Mouse (Mus musculus): ENCODE data around the gene Ppil6.

Ppil6 gene

DNA sequence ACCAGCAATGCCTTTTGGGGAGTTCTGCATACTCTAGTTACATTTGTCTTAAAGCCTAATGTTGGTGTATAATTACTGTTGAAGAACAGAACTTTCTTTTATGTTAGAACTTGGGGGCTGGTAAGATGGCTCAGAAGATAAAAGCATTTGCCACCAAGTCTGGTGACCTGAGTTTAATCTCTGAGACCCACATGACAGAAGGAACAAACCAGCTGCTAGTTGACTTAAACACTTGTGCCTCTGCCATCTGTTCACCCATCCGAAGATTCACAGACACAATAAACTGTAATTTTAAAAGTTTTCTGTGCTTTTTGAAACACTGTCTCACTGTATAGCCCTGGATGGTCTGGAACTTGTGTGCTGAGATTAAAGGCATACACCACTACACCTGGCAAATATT is 35.5 kb downstream of the Ppil6 start:
- no peak for DNase-seq (ENCODE audit: low spot score in 2 of 2)

DNA sequence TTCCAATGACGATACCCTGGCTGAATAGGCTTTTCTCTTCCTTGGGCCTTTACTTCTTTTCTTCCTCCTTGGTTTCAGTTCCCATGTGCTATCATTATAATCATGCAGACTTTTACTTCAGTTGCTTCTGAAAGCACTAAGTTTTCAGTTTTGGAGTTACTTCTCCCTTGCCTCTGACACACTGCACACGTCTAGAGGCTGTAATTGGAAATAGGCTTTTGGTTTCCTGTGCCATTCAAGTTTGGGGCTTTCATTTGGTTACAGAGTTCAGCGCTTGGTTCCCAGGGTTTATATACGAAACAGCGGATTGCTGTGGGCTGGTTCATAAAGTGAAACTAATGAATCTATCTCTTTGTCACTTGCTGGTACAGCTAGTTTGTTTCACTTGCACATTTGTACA is 39.7 kb downstream of the Ppil6 start:
- no peak for DNase-seq (ENCODE audit: low spot score in 2 of 2)

DNA sequence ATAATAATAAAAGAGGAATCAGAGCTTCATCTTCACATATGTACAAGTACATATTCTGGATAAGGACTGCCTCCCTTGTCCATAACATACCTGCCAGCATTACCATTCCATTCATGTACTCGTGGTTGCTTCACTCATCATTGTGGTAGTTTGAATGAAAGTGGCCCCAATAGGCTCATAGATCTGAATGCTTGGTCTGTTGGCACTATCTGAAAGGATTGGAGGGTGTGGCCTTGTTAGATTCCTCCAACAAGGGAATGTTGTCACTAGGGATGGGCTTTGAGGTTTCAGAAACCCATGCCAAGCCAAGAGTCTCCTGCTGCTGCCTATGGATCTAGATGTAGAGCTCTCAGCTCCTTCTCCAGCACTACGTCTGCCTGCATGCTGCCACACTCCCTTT is 45.8 kb downstream of the Ppil6 start:
- no peak for DNase-seq (ENCODE audit: low spot score in 2 of 2)

DNA sequence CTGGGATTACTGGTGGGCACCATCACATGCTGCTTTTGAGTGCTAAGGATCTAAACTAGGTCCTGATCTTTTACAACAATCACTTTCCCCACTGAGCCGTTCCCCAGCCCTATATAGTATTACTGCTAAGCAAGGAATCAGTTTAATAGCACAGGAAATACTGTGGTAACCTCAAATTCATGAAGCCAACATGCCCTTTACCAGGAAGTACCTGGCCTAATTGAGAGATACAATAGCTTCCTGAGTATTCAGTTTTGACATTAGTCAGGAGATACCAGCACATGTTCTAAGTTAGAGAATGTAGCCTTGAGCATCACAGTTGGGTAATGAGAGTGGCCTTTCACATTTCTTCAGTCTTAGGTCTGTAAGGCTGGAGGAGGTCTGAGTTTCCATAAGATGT is 46.5 kb downstream of the Ppil6 start:
- no peak for DNase-seq (ENCODE audit: low spot score in 2 of 2)

DNA sequence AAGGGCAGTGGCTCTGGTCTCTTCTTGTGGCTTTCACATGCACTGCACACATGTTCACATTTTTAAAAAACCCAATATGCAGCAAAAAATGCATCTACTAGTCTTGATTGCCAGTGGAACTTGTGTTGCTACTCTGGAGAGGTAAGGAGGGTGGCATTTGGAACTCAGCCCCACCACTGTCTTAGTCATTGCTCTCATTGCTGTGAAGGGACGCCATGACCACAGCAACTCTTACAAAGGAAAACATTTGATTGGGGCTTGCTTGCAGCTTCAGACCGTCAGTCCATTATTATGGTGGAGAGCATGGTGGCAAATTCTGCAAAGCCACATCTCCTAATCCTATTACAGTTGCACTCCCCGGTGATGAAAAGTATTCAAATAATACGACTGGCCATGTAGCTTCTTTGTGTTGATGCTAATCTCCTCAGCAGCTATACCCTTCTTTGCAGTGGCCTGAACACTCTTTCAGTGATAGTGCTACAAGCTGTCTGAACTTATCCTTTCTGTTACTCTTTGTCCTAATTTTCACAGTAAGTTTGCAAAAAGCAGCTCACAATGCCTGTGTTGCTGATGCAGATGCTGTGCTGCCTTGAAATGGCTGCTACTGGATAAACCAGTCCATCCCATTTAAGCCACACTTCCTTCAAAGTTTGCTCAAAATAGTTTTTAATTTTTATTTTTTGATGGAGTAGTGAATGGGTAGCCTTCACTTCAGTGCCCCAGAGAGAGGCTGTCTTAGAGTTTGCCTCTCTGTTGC is 47.2 kb downstream of the Ppil6 start:
- no peak for DNase-seq (ENCODE audit: low spot score in 2 of 2)

DNA sequence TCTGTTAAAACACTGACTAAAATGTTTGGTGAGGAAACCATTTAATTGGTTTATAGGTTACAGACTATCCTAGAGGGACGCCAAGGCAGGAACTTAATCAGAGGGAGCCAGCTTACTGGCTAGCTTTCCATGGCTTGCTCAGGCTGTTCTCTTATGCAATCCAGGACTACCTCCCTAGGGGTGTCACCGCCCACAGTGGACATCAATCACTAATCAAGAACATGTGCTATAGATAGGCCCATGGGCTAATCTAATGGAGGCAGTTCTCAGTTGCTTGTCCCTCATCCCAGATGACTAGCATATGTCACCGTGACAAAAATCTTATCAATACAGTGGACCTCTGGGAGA is 47.7 kb downstream of the Ppil6 start:
- no peak for DNase-seq (ENCODE audit: low spot score in 2 of 2)

DNA sequence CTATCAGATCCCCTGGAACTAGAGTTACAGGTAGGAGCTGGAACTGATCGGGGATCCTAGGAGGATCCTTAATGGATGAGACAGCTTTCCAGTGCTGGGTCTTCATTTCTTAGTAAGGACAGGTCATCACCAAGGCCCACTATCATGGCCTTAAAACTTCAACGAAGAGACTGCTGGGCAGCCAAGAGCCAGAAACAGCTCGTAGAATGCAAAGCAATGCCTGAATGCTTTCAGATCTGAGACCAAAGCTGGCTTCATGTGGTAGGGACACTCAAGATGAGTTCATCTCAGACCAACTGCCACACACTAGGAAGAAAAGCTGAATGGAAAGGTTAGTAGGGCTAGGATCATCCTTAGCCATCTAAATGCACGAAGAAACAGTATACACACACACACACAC is 48.7 kb downstream of the Ppil6 start:
- no peak for DNase-seq (ENCODE audit: low spot score in 2 of 2)

DNA sequence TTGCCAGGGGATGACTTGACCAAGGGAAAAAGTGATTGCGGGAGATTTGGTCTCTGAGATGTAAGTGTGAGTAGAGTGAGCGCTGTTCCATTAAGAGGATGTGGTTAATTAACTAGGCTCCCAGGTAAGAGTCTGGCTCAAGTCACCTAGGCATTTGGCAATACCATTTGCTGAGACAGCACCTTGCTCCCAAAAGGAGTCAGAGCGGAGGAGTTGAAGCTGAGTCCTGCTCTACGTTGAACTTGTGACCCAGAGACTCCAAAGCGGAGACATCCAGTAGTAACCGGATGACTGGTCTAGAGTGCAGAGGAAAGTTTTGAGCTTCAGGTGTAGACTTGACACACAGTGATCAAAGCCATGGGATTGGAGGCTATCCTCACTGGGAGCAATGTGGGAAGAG is 51.8 kb downstream of the Ppil6 start:
- no peak for DNase-seq (ENCODE audit: low spot score in 2 of 2)

DNA sequence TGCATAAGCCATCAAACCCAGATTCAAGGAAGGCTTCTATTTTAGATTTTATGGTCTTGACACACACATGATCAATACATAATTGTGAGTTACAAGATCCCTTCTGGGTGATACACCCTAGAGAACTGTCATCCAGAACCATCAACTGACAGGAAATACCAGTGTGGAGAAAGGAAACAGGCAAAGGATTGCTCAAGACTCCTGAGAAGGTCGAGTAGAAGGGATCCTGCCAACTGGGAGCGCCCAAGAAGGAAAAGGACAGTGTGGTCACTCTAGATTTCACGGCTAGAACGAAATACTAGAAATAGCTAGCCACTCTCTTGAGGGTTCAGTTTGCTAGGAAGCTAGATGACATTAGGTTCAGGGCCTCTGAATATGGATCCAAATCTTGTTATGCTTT is 53.2 kb downstream of the Ppil6 start:
- no peak for DNase-seq (ENCODE audit: low spot score in 2 of 2)

DNA sequence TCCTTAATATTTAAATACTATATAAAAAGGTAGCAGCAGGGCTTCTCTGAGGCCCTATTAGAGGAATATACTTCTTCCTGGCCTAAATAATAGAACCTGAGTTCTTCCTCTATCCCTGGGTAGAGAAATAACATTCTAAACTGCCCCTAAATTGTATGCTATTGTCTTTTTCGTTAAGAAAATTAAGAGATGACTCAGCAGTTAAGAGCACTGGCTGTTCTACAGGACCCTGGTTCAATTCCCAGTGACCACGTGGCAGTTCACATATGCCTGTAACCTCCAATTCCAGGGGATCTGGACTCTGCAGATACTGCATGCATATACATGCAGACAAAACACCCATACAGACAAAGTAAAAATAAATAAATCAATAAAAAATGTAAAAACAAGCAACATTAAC is 53.6 kb downstream of the Ppil6 start:
- no peak for DNase-seq (ENCODE audit: low spot score in 2 of 2)

DNA sequence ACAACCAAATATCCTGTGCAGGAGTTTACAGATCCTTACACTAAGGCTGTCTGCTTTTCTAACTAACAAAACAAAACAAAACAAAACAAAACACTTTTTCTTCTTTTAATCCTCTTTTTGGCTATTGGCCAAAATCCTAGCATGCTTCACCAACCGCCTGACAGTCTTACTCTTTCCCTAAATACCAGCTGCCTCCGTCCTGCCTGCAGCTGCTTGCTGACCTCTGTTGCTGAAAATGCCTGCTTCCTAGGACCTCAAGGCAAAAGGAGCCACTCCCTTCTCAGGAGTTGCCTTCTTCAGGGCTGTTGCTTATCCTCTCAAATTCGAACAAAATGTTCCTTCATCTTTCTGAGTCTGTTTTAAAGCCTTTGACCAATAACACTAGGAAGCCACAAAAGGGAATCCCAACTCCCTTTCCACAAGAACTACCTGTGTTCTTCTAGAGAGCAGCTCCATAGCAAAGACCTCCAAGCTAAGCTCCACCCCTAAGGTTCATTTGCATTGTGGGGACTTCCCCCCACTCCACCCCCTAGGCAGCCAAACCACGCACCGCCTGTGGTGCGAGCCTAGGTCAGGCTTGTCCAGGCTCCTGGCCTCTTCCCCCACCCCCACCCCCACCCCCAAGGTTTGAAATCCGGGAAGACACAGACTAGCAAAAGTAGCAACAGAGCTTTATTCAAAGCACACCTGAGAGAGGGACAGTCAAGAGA is 54.4 kb downstream of the Ppil6 start:
- DNase-seq (ENCODE audit: low spot score in 2 of 2): no peak

DNA sequence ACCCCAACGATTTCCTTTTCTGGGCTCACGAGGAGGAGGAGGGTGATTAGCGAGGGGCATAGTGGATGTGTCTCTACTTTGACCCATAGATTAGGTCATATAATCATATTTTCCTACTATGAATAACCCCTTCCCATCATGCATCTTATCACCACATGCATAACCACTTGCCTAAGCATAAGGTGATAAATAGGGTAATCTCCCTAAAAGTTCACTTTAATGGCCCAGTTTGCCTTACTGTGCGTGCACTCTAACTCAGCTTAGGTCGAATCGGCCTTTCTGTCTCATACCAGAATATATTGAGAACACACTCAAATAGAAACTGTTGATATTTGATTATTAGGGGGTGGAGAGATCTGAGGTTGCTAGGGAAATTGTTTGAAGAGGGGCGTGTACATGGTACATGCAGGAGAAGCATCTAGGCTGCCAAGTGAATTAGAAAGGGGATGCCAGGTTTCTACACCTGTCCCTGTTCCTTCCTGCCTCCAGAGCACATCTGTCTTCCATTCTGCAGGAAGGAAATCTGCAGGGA is 55.1 kb downstream of the Ppil6 start:
- DNase-seq (ENCODE audit: low spot score in 2 of 2): no peak

DNA sequence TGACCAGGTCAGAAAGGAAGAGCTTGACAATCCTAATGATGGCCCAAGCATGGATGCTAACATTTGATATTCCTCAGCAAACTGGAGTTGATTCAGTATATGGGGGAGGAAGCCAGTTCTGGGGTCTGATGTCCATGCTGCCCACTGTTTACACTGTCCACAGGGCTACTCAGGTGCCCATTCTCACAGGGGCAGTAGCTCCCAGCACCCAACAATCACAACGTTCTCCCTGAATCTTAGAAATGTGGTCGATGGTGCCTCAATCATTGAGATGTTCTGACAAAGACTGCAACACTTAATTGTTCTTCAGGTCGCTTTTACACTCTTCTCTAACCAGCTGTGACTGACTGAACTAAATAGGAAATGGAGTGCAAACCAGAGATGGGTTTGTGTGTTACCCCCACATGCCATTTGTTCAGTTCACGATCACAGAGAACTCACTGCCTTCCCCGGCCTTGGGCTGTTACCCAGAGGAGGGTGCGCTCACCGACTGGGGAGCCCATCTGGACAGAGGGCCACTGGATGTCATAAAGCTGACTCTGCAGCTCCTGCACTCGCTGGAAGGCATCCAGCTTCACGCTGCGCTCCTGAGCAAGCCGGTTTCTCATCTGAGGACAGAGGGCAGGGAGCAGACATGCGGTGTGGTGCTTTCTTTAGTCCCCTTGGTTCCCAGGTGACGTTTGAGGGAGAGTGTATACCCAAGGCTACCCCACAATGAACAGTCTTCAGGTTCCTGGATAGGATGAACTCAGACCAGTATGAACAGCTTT is 56.3 kb downstream of the Ppil6 start:
- DNase-seq (ENCODE audit: low spot score in 2 of 2): no peak

DNA sequence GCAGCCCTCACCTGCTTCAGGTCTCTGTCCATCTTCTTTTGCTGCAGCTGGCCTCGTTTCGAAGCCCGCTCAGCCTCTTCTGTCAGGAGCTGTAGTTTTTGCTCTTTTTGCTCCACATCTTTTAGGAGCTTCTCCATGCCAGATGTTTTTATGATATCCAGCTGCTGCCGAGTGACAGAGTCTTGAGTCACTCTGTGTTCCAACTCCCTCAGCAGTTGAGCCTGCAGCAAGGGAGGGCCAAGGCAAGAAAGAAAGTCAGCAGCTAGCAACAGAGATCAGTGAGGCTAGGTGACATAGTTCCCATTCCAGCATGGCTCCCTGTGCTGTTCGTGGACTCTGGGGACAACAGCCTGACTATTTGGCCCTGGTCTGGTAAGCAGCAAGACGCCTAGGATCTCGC is 60.5 kb downstream of the Ppil6 start:
- DNase-seq (ENCODE audit: low spot score in 2 of 2): peak; percentile 43 to 60

DNA sequence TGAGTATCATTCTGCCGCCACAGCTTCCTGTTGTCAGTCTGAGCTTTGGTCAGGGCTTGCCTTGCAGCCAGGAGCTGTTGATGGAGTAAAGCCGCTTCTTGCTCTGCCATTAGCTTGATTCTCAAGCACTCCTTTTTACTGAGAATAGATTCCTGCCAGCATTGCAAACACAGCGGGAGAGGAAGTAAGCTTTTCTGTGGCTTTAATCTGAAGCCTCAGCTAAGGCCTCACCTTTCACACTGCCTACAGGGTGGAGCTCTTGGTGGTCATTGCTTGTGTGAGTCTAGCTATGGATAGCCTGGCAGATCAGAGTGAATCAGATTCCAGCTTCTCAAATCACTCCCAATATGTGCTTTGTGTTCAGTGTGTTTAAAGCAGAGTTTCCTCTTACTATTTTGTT is 62.1 kb downstream of the Ppil6 start:
- DNase-seq (ENCODE audit: low spot score in 2 of 2): no peak

DNA sequence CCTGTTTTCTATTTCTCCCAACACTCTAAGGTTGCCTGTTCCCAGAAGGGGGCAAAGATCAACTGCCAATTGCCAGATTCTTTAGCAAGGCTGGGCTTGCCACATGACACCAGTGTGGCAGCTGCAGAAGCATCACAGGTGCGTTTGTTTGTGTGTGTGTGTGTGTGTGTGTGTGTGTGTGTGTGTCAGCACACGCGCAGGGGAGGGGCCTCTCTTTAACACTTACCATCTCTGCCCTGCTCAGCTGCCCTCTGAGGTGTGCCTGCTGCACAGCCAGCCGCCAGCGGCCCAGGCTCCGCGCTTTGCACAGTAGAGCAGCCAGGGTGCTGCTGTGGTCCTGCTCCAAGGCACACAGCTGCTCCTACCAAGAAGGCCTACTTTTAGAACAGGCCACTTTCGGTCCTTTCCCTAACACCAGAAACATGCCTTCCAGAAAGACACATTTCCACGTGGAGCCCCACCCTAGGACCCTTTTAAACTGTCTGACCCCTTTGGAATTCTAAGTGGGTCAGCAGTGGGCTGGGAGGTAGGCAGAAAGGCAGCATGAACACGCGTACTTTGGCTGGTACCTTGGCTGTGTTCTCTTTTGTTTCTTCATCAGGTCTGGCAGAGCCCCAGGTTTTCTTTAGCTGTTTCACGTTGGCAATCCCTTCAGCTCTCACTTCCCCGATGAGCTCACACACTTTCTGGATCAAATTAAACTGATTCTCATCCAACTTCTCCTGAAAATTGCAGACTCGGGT is 62.8 kb downstream of the Ppil6 start:
- DNase-seq (ENCODE audit: low spot score in 2 of 2): peak; percentile 33 to 70

DNA sequence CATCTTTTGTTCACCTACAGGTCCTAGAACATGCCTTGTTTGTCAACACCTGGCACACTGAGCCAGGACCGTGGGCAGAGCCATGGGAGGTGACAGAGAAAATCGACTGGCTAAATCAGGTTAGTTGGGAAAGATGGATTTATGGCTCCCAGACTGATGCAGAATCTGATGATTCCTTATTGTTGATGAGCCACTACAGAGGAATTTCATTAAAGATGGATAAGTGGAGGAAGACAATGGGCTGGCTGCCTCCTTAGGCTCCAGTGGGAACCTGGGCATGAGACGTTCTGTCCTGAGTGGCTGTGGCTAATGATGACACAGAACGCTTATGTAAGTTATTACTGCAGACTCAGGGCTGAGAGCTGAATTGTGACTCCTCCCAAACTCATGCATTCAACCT is 63.5 kb downstream of the Ppil6 start:
- no peak for DNase-seq (ENCODE audit: low spot score in 2 of 2)

DNA sequence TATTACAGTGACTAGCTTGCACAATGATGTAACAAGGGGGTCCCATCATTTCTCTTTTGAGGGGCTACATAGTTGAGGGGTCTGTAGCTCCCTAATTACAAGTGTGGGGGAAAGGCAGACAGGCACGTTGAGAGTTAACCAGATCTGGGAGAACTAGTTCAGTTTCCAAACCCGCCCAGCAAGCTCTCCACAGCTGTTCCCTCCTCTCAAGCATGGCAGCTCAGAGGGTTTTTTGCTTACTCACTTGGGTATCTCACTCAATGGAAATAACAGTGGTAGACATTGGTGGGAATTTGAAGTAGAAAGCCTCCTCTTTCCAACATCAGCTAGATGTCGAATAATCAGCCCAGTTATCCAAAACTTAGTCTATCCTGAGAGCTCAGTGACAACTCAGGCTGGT is 64.8 kb downstream of the Ppil6 start:
- DNase-seq (ENCODE audit: low spot score in 2 of 2): no peak

DNA sequence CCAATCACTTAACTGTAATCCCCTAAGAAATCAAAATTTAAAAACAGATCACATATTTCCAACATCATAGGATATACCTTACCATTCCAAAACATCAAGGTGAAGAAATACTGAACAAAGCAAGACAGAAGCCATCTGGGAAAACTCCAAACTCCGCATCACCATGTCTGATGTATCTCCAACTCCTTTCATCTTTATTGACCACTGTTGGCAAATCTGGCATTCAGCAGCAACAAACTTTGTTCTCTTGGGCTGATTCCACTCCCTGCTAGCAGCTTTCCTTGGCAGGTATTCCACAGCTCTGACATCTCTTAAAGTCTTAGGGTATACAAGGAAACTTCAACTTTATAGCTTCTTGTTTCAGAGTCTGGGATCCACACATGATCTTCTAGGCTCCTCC is 68.2 kb downstream of the Ppil6 start:
- no peak for DNase-seq (ENCODE audit: low spot score in 2 of 2)

DNA sequence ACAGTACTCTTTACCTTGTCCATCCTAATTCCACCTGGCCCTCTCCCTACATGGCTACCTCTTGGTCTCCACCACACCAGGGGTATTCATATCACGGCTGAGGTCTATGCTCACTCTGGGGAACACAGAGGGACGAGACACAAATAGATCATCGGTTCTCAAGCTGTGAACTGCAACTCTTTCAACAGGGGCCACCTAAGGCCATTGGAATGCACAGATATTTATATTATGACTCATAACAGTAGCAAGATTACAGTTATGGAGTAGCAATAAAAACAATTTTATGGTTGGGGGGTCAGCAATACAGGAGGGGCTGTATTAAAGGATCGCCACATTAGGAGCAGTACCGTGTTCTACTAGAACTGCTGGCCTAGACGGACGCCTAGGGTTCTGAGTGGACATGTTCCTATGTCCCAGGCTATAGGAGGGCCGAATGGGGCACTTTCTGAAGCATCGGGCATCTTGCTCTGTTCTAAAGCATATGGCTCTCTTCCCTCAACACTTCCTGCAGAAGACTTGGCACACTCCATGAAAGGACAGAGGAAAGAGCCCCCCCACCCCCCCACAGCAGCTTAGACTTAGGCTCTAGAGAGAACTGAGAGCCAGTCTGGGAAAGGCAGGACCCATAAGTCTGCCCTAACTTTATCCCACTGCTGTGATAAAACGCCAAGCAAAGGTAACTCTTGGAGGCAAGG is 71.6 kb downstream of the Ppil6 start:
- no peak for DNase-seq (ENCODE audit: low spot score in 2 of 2)
